ENCODE assay signal across 10 mouse cellular contexts in the genomic region with DNA sequence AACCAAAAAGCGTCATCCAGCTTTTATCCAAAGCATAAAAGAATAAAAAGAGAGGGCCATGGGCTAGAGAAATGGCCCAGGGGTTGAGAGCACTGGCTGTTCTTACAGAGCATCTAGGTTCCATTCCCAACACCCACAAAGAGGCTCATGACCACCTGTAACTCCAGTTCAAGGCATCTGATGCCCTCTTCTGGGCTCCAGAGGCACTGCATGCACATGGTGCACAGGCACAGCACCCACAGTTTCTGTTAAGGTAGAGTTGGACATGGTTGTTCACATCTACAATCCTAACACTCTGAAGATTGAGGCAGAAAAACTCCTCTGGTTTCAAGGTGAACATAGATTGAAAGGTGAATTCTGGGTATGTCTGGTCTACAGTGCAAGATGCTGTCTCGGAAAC. TPM values are rescaled to one million over a fixed set of nuclear protein-coding genes. Genes with fewer than 3 reads are reported as not detected.
A peak's percentile ranks its signal among the peaks of the same experiment; 100 is the strongest.
DNase-seq lines count a peak whose midpoint lies in the region; ATAC-seq and TF ChIP-seq lines count a peak whose summit lies in the region.
"Had no signal": no experiment of that assay in that cellular context is flagged by ENCODE, and none has a peak within 500 bp of the region (broad histone marks: within the 10 kb centered on the region; RNA-seq: fewer than 3 reads in every experiment).

No protein-coding gene starts in this region.

- H3K9me3 ChIP-seq in liver, embryonic 14.5 days (ENCODE audit: control insufficient read depth, low read length) = no peaks in the 10 kb centered on the region
- H3K9me3 ChIP-seq in ES-E14 (ENCODE audit: control insufficient read depth, insufficient read depth, low read depth, low read length) = no peaks in the 10 kb centered on the region

- no peak overlapping the region for H3K4me2 ChIP-seq in liver, embryonic 14.5 days (ENCODE audit: low read depth)

- no peaks in the 10 kb centered on the region for H3K27me3 ChIP-seq in liver, embryonic 14.5 days (ENCODE audit: control insufficient read depth, insufficient read depth, low read length)

- in situ Hi-C loops in ES-E14 (cut with MboI; ENCODE audit: low sequenced_read_pairs in 2 of 2, unreplicated experiment in 2 of 2) = no loop called here

- no peak overlapping the region for H3K4me3 ChIP-seq in liver, embryonic 14.5 days (ENCODE audit: insufficient read depth in 1 of 2, low read depth in 2 of 2, low read length in 2 of 2)
- no peak overlapping the region for H3K4me3 ChIP-seq in ES-E14 (ENCODE audit: insufficient read depth in 1 of 2, low read depth in 1 of 2, low read length in 2 of 2, poor library complexity in 1 of 2, severe bottlenecking in 1 of 2)

- H3K36me3 ChIP-seq in liver, embryonic 14.5 days (replicated peaks; ENCODE audit: control insufficient read depth, insufficient read depth, low read depth) = no peaks in the 10 kb centered on the region
- H3K36me3 ChIP-seq in ES-E14 (ENCODE audit: control insufficient read depth, insufficient read depth, low read length, poor library complexity, severe bottlenecking) = peaks cover 3% of the 10 kb centered on the region; the same call in 1 of the 2 replicates

- no peak overlapping the region for H3K9ac ChIP-seq in liver, embryonic 14.5 days (replicated peaks)
- H3K9ac ChIP-seq in ES-E14 (ENCODE audit: insufficient read depth, low read depth, low read length, poor library complexity, severe bottlenecking) = no peak overlapping the region

- H3K4me1 ChIP-seq in liver, embryonic 14.5 days (replicated peaks; ENCODE audit: control insufficient read depth in 2 of 2, insufficient read depth in 2 of 2, low read length in 1 of 2) = no peaks in the 10 kb centered on the region
- no peaks in the 10 kb centered on the region for H3K4me1 ChIP-seq in ES-E14 (ENCODE audit: control insufficient read depth in 2 of 2, insufficient read depth in 2 of 2, low read length in 2 of 2, poor library complexity in 1 of 2)

- TF ChIP-seq CTCF in liver, embryonic 14.5 days (IDR thresholded peaks at IDR 0.05; ENCODE audit: low read depth) = peak; percentile 71

- 86% methylated on average over 2 of the region's 2 CpGs for WGBS in liver, embryonic 14.5 days (ENCODE audit: insufficient replicate concordance)

- ATAC-seq in liver, embryonic 14.5 days (ENCODE audit: insufficient read depth) = no peak
- ATAC-seq in megakaryocyte progenitor cell, adult 5-6 weeks (replicated peaks; ENCODE audit: poor library complexity) = 0 out of 2 replicates have a peak, but pooled peaks have one; percentile 29

- H3K27ac ChIP-seq in liver, embryonic 14.5 days = no peak overlapping the region
- H3K27ac ChIP-seq in ES-E14 (ENCODE audit: insufficient read depth, low read depth, low read length, poor library complexity, severe bottlenecking) = no peak overlapping the region

- TF ChIP-seq EP300 in liver, embryonic 14.5 days (IDR thresholded peaks at IDR 0.05; ENCODE audit: low read depth) = no peak

- peak; percentile 37 for DNase-seq in adrenal gland, postnatal 10 days
- no peak for DNase-seq in adrenal gland, adult 18-20 months (ENCODE audit: low spot score in 2 of 2)
- no peak for DNase-seq in liver, embryonic 14.5 days (ENCODE audit: low read depth in 3 of 3, low spot score in 3 of 3)
- DNase-seq in liver (no peak), ES-E14 (ENCODE audit: low read depth, low spot score) (peak; percentile 40)
- DNase-seq in ovary, postnatal 36 days (ENCODE audit: low spot score) = no peak
- DNase-seq in urinary bladder, postnatal 25 days (ENCODE audit: low spot score) = no peak
- DNase-seq: heart, postnatal 10 days; right cerebral cortex, postnatal 25 days had no signal

TF ChIP-seq in ES-E14, 5 proteins besides CTCF, POLR2A, EP300 and RAD21:
- TF ChIP-seq HCFC1 (IDR thresholded peaks at IDR 0.05; ENCODE audit: borderline replicate concordance, insufficient read depth, low read length) (0 out of 2 replicates have a peak, but pooled peaks have one; percentile 17), CHD2 (IDR thresholded peaks at IDR 0.05; ENCODE audit: low read depth, low read length) (no peak), ZC3H11A (IDR thresholded peaks at IDR 0.05; ENCODE audit: borderline replicate concordance, low read depth, low read length) (0 out of 2 replicates have a peak, but pooled peaks have one; percentile 50), ZNF384 (IDR thresholded peaks at IDR 0.05; ENCODE audit: low read depth, low read length) (no peak)

RNA-seq across cellular contexts. Expression of a gene that starts 44.6 kb away (rescaled TPM):
- 10 to 100 TPM; 27.0 to 35.4 TPM for total RNA-seq in adrenal gland, postnatal 10 days (2021)
- 10 to 100 TPM; 21.0 to 28.3 TPM for total RNA-seq in adrenal gland, adult 18-20 months (2021)
- 4.8 and 6.1 TPM in 2 replicates for polyA plus RNA-seq in liver, embryonic 14.5 days (2012; rRNA removed)
- 7.4 and 8.4 TPM in 2 replicates for polyA plus RNA-seq in liver, embryonic 14.5 days (2014; fragmentation: Nextera tagmentation; extraction: Ambion mirVana)
- total RNA-seq in ES-E14 (2012; rRNA removed) = 8.3 and 9.6 TPM in 2 replicates
- 26.5 and 27.1 TPM in 2 replicates for total RNA-seq in megakaryocyte progenitor cell, adult 5-6 weeks (2015)
- 15.7 and 23.4 TPM in 2 replicates for total RNA-seq in megakaryocyte progenitor cell, adult 5-6 weeks (2017)

Comparison
In these comparisons a context has a peak if more than half of its experiments do, and no peak if none do; other contexts are left out.
1. DNase-seq: peak in adrenal gland, postnatal 10 days (single experiment) and ES-E14 (single experiment); none in adrenal gland, adult 18-20 months (0 of 2), liver, embryonic 14.5 days (0 of 3), liver (single experiment), ovary, postnatal 36 days (single experiment) and urinary bladder, postnatal 25 days (single experiment).